Mouse (Mus musculus) ES-E14 (cell line): ENCODE measurements at regions not wholly inside any gene's neighbourhood (a gene's known extent, or its start where the extent isn't known, plus 50 kb on each side); places are given as distances from the start of the nearest gene placed in this dataset.

ENCODE experiments used
- HCFC1 ChIP-seq: IDR thresholded peaks from 2 replicates; pipeline ENCODE4 v1.6.1; 2012; ENCODE audit warnings: low read length, inconsistent platforms, borderline replicate concordance; ENCODE audit not compliant: insufficient read depth
- MAFK ChIP-seq: IDR thresholded peaks from 2 replicates; pipeline ENCODE4 v1.6.1; 2014; ENCODE audit warnings: mild to moderate bottlenecking, low read depth, low read length, inconsistent platforms; ENCODE audit not compliant: insufficient read depth
- ZC3H11A ChIP-seq: IDR thresholded peaks from 2 replicates; pipeline ENCODE4 v1.6.1; 2012; ENCODE audit warnings: low read depth, mild to moderate bottlenecking, inconsistent platforms, low read length, borderline replicate concordance
- ZNF384 ChIP-seq: IDR thresholded peaks from 2 replicates; pipeline ENCODE4 v1.6.1; 2012; ENCODE audit warnings: low read depth, low read length, inconsistent platforms

- TF ChIP-seq ZC3H11A (no peak), MAFK (no peak), HCFC1 (no peak), ZNF384 (no peak)
Observed at GRCm38 (mm10) chr3:39736639-39737038, 794.4 kb upstream of the Intu start.
